Mouse (Mus musculus): ENCODE results near the gene Taar8b. TPM values are rescaled to one million over a fixed set of nuclear protein-coding genes. Genes with fewer than 3 reads are reported as not detected.
"Not testable (repeated sequence)": the region's sequence is repeated elsewhere in the genome, so short reads cannot be mapped to it uniquely, and the experiment has no call there.

Gene Taar8b
- polyA plus RNA-seq, 1 experiment: 0.11 TPM

DNA sequence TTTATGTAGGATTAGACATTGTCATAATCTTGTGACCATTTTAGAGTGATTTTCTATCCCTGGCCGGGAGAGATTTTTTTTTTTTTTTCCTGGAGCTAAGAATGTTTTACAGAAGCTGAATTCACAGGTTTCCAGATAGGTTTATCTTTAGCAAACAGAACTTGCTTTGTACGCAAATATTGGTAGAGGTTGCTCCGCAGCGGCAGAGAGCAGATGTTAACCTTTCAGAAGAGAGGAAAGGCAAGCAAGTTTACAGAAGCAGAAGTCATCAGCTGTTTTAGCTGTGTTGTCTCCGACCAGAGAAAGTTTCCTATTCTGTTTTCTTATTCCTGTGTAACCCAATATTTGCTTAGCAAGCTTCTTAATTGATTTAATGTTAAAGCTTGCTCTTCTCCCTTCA lies 5.5 kb downstream of the Taar8b start:
- H3K4me1 ChIP-seq (ENCODE audit: control insufficient read depth, insufficient read depth, insufficient read length, low read length): peaks cover 3% of the 10 kb centered on the region; the same call in 1 of the 2 replicates
- H3K36me3 ChIP-seq (ENCODE audit: control insufficient read depth, insufficient read depth, low read length): no peaks in the 10 kb centered on the region
- no peak for TF ChIP-seq POLR2A (IDR thresholded peaks at IDR 0.05; ENCODE audit: low read depth, low read length)
- TF ChIP-seq CTCF (IDR thresholded peaks at IDR 0.05; ENCODE audit: extremely low read depth, insufficient read length, insufficient replicate concordance, low read depth, low read length): no peak
- no peak overlapping the region for H3K27ac ChIP-seq (ENCODE audit: insufficient read depth, low read depth, low read length)
- H3K4me3 ChIP-seq (ENCODE audit: low read depth, low read length): no peak overlapping the region
- WGBS: 22% methylated on average over 5 of the region's 5 CpGs
- H3K27me3 ChIP-seq (ENCODE audit: control insufficient read depth, insufficient read depth, low read length): no peaks in the 10 kb centered on the region

DNA sequence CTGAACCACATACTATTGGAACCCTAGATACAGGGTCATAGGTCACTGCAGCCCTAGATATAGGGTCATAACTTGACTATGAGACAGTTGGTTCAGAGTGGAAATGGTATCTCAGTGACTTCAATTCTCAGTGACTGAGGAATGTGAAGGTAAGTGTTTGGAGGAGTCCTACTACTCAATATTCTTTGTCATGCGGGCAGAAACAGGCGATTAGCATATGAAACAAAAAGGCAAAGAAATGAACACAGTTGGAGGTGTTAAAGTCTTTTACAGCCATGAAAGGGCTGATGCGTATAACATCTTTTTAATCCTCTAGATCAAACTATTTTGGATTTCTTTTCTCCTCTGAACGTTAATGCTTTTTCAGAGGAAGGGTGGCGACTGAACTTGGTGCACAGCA lies 6.2 kb downstream of the Taar8b start:
- Histone ChIP-seq H3K4me3 (ENCODE audit: low read depth, low read length) (no peak overlapping the region), H3K4me1 (ENCODE audit: control insufficient read depth, insufficient read depth, insufficient read length, low read length) (peaks cover 5% of the 10 kb centered on the region; the same call in 1 of the 2 replicates), H3K36me3 (ENCODE audit: control insufficient read depth, insufficient read depth, low read length) (no peaks in the 10 kb centered on the region), H3K27ac (ENCODE audit: insufficient read depth, low read depth, low read length) (no peak overlapping the region), H3K27me3 (ENCODE audit: control insufficient read depth, insufficient read depth, low read length) (no peaks in the 10 kb centered on the region)
- TF ChIP-seq CTCF (IDR thresholded peaks at IDR 0.05; ENCODE audit: extremely low read depth, insufficient read length, insufficient replicate concordance, low read depth, low read length): no peak
- TF ChIP-seq POLR2A (IDR thresholded peaks at IDR 0.05; ENCODE audit: low read depth, low read length): no peak
- WGBS: 77% methylated on average over 5 of the region's 5 CpGs

DNA sequence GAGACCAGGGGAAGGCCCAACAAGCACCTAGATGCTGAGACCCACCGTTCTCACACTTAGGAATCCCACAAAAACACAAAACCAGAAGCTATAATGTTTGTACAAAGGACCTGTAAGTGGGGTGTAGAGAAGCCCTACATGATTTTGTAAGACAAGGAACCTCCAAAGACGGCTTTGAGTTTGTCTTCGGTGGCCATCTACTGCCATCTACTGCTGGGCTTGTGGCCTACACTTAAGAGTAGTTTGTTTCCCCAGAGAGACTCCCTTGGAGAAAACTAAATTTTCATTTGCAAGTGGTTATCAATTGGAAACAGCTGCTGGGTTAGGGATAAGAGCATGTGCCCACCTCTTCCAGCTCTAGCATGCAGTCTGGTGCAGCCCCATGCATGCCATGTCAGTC lies 11.9 kb downstream of the Taar8b start:
- 31% methylated on average over 3 of the region's 3 CpGs for WGBS
- no peak overlapping the region for H3K4me3 ChIP-seq (ENCODE audit: low read depth, low read length)
- H3K36me3 ChIP-seq (ENCODE audit: control insufficient read depth, insufficient read depth, low read length): no peaks in the 10 kb centered on the region
- H3K27ac ChIP-seq (ENCODE audit: insufficient read depth, low read depth, low read length): no peak overlapping the region
- H3K4me1 ChIP-seq (ENCODE audit: control insufficient read depth, insufficient read depth, insufficient read length, low read length): peaks cover 5% of the 10 kb centered on the region; the same call in 1 of the 2 replicates
- peak; percentile 21; the same call in 1 of the 2 replicates for TF ChIP-seq CTCF (IDR thresholded peaks at IDR 0.05; ENCODE audit: extremely low read depth, insufficient read length, insufficient replicate concordance, low read depth, low read length)
- TF ChIP-seq POLR2A (IDR thresholded peaks at IDR 0.05; ENCODE audit: low read depth, low read length): no peak
- no peaks in the 10 kb centered on the region for H3K27me3 ChIP-seq (ENCODE audit: control insufficient read depth, insufficient read depth, low read length)

DNA sequence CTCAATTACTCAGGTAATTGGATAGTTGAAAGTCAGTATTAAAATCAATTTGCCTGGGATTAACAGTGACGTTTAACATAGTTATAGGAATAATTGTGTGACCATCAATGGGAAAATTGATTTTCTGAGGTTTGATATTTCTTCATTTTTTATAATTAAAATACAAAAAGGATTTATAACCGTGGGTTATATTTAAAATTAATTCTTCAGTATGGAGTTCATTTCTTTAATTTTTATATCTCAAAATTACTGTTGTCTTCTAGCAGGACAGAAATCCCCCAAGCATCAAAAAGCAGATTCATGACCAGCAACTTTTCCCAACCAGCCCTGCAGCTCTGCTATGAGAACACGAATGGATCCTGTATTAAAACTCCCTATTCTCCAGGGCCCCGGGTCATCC lies 15.9 kb downstream of the Taar8b start, which contains the start of gene Taar8a:
TSS of gene Taar8a (plus strand) at position 301 of the 400 bp plus-strand sequence.
- H3K27ac ChIP-seq (ENCODE audit: insufficient read depth, low read depth, low read length); H3K4me3 ChIP-seq (ENCODE audit: low read depth, low read length); H3K36me3 ChIP-seq (ENCODE audit: control insufficient read depth, insufficient read depth, low read length); H3K27me3 ChIP-seq (ENCODE audit: control insufficient read depth, insufficient read depth, low read length); H3K4me1 ChIP-seq (ENCODE audit: control insufficient read depth, insufficient read depth, insufficient read length, low read length): not testable (repeated sequence)
- WGBS: 89% methylated on average over 2 of the region's 4 CpGs

DNA sequence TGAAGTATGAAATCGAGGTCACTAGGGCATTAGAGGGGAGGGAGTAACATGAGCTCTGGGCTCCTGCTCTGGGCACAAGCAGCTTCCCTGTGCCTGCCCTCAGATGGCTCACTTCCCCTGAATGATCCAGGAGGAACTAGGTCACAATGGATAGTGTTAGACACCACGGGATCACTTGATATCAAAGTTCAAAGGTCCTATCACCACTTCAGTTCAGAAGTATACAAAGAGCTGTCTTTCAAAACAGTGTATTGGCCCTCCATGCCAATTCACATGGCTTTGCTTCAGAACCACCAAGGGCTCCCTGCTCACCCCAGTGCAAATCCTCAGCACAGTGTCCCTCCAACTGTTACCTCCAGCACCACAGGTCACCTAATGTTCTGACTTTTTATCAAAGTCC lies 17.3 kb downstream of the Taar8b start:
- not testable (repeated sequence) for H3K36me3 ChIP-seq (ENCODE audit: control insufficient read depth, insufficient read depth, low read length); H3K4me1 ChIP-seq (ENCODE audit: control insufficient read depth, insufficient read depth, insufficient read length, low read length); H3K27ac ChIP-seq (ENCODE audit: insufficient read depth, low read depth, low read length); H3K4me3 ChIP-seq (ENCODE audit: low read depth, low read length); H3K27me3 ChIP-seq (ENCODE audit: control insufficient read depth, insufficient read depth, low read length)
- 9% methylated on average over 2 of the region's 2 CpGs for WGBS

DNA sequence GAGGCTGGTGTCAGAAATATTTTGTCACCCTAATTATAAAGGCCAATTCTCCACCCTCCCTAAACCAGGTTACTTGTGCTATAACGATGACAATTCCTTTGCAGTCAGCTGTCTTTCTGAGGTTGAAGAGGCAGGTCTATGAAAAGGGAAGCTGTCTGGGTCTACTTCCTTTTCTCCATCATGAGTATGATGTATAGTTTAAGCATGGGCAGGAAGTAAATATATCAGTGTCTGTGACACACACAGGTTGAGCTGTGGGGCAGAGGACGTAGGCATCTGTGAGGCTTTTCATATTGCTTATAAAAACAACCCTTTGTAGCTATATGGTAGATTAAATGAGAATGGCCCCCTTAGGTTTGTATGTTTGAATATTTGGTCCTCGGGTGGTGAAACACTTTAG lies 33.1 kb downstream of the Taar8b start:
- Histone ChIP-seq H3K36me3 (ENCODE audit: control insufficient read depth, insufficient read depth, low read length) (no peaks in the 10 kb centered on the region), H3K27ac (ENCODE audit: insufficient read depth, low read depth, low read length) (no peak overlapping the region), H3K4me1 (ENCODE audit: control insufficient read depth, insufficient read depth, insufficient read length, low read length) (no peaks in the 10 kb centered on the region), H3K4me3 (ENCODE audit: low read depth, low read length) (no peak overlapping the region), H3K27me3 (ENCODE audit: control insufficient read depth, insufficient read depth, low read length) (no peaks in the 10 kb centered on the region)
- WGBS: 83% methylated on average over 3 of the region's 3 CpGs
- no peak for TF ChIP-seq CTCF (IDR thresholded peaks at IDR 0.05; ENCODE audit: extremely low read depth, insufficient read length, insufficient replicate concordance, low read depth, low read length)
- no peak for TF ChIP-seq POLR2A (IDR thresholded peaks at IDR 0.05; ENCODE audit: low read depth, low read length)

DNA sequence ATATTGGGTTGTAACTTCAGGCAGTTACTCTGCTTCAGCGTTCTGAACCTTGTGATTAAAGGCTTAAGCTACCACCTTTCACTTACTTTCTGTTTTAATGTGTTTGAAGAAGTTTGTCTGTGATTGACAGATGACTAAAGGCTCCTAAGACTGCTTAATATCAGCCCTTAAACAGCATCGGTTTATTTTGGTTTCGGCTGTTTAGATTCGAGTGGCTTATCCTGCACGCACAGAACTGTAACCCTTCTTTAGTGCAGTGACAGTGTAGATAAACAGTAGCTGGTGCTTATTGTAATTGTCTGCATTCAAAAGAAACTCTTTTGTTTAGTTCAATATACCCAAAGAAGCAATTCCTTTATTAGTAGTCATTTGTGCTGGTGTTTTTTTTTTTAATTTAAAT lies 40.1 kb downstream of the Taar8b start:
- no peak overlapping the region for H3K27ac ChIP-seq (ENCODE audit: insufficient read depth, low read depth, low read length)
- WGBS: 69% methylated on average over 5 of the region's 5 CpGs
- H3K4me1 ChIP-seq (ENCODE audit: control insufficient read depth, insufficient read depth, insufficient read length, low read length): no peaks in the 10 kb centered on the region
- H3K27me3 ChIP-seq (ENCODE audit: control insufficient read depth, insufficient read depth, low read length): no peaks in the 10 kb centered on the region
- H3K4me3 ChIP-seq (ENCODE audit: low read depth, low read length): no peak overlapping the region
- TF ChIP-seq CTCF (IDR thresholded peaks at IDR 0.05; ENCODE audit: extremely low read depth, insufficient read length, insufficient replicate concordance, low read depth, low read length) (no peak), POLR2A (IDR thresholded peaks at IDR 0.05; ENCODE audit: low read depth, low read length) (no peak)
- no peaks in the 10 kb centered on the region for H3K36me3 ChIP-seq (ENCODE audit: control insufficient read depth, insufficient read depth, low read length)

DNA sequence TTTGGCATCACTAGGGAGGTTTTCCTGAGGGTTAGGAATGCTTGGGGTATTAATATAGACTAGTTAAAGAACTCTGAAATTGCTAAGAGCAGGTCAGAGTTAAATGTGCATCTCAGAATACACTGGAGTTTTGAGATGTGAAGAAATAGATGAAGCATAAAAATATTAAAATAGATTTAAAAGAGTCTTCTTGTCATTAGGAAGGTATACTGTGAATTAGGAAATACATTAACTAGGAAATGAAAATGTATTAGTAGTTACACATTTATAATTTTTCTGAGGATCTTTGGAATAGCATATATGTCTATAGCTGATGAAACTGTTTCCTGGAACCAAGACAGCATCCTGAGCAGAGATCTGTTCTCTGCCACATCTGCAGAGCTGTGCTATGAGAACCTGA lies 42.9 kb downstream of the Taar8b start, which contains the start of gene Taar7f:
TSS of gene Taar7f (plus strand) at position 301 of the 400 bp plus-strand sequence.
- Histone ChIP-seq H3K4me1 (ENCODE audit: control insufficient read depth, insufficient read depth, insufficient read length, low read length) (no peaks in the 10 kb centered on the region), H3K27me3 (ENCODE audit: control insufficient read depth, insufficient read depth, low read length) (no peaks in the 10 kb centered on the region), H3K4me3 (ENCODE audit: low read depth, low read length) (no peak within 1 kb of the TSS), H3K27ac (ENCODE audit: insufficient read depth, low read depth, low read length) (no peak within 1 kb of the TSS), H3K36me3 (ENCODE audit: control insufficient read depth, insufficient read depth, low read length) (no peaks in the 10 kb centered on the region)
- TF ChIP-seq POLR2A (IDR thresholded peaks at IDR 0.05; ENCODE audit: low read depth, low read length) (no peak), CTCF (IDR thresholded peaks at IDR 0.05; ENCODE audit: extremely low read depth, insufficient read length, insufficient replicate concordance, low read depth, low read length) (no peak)

Other genes with a start within 250 kb of the Taar8b start
- 0.06 and 0.74 TPM in 2 replicates for gene Vnn3, start 240.8 kb downstream of the Taar8b start, polyA plus RNA-seq (2012; rRNA removed)
- gene Vnn1, start 197.6 kb downstream of the Taar8b start, polyA plus RNA-seq (2012; rRNA removed): 9.0 and 118 TPM in 2 replicates
- gene Taar1, start 171.9 kb downstream of the Taar8b start, polyA plus RNA-seq (2012; rRNA removed): not detected in 2 replicates
- not detected in 2 replicates for gene Taar2, start 153.7 kb downstream of the Taar8b start, polyA plus RNA-seq (2012; rRNA removed)
- gene Taar3, start 142.7 kb downstream of the Taar8b start, polyA plus RNA-seq (2012; rRNA removed): not detected in 2 replicates
- gene Taar4, start 131.8 kb downstream of the Taar8b start, polyA plus RNA-seq (2012; rRNA removed): not detected in 2 replicates
- gene Taar5, start 121.6 kb downstream of the Taar8b start, polyA plus RNA-seq (2012; rRNA removed): not detected in 2 replicates
- not detected in 2 replicates for gene Taar6, start 106.6 kb downstream of the Taar8b start, polyA plus RNA-seq (2012; rRNA removed)
- gene Taar7a, start 98.8 kb downstream of the Taar8b start, polyA plus RNA-seq (2012; rRNA removed): not detected in 2 replicates
- not detected in 2 replicates for gene Taar7b, start 92.4 kb downstream of the Taar8b start, polyA plus RNA-seq (2012; rRNA removed)
- gene Taar7d, start 65.1 kb downstream of the Taar8b start, polyA plus RNA-seq (2012; rRNA removed): not detected in 2 replicates
- not detected in 2 replicates for gene Taar7e, start 54.7 kb downstream of the Taar8b start, polyA plus RNA-seq (2012; rRNA removed)
- gene Taar7f, start 42.8 kb downstream of the Taar8b start, polyA plus RNA-seq (2012; rRNA removed): not detected in 2 replicates
- gene Taar8a, start 15.8 kb downstream of the Taar8b start, polyA plus RNA-seq (2012; rRNA removed): not detected in 2 replicates
- gene Taar8c, start 9.6 kb upstream of the Taar8b start, polyA plus RNA-seq (2012; rRNA removed): 0.13 TPM in 1 of 2 replicates, not detected in the other
- not detected in 2 replicates for gene Taar9, start 17.2 kb upstream of the Taar8b start, polyA plus RNA-seq (2012; rRNA removed)
- gene Stx7, start 57.0 kb upstream of the Taar8b start, polyA plus RNA-seq (2012; rRNA removed): 41.2 and 59.9 TPM in 2 replicates
- gene Moxd1, start 131.2 kb upstream of the Taar8b start, polyA plus RNA-seq (2012; rRNA removed): 3.5 and 12.0 TPM in 2 replicates